Mouse (Mus musculus) embryonic fibroblast, embryonic 13.5 days (primary cell): ENCODE data around the gene Atad3a.

Experiments used
- CTCF ChIP-seq: IDR thresholded peaks from 2 replicates; pipeline ENCODE4 v1.5.1; 2011; ENCODE audit warnings: mild to moderate bottlenecking, control low read depth, low read length, moderate library complexity, borderline replicate concordance; ENCODE audit not compliant: insufficient read depth
- POLR2A ChIP-seq: IDR thresholded peaks from 2 replicates; pipeline ENCODE4 v1.6.1; 2011; ENCODE audit warnings: low read depth, mild to moderate bottlenecking, control low read depth, low read length, moderate library complexity

- no peak for TF ChIP-seq POLR2A
- TF ChIP-seq CTCF, result no peak
Observed at GRCm38 (mm10) chr4:155790021-155790489, 29.2 kb upstream of the Atad3a start, which contains the start of gene Ankrd65.
